Mouse (Mus musculus): Measurements from ENCODE around the gene Asgr2.
A peak's percentile ranks its signal among the peaks of the same experiment; 100 is the strongest.

GRCm38 (mm10) chr11:70079928-70080327 lies 12.5 kb upstream of the Asgr2 start:
- TF ChIP-seq EP300 (IDR thresholded peaks at IDR 0.05; ENCODE audit: low read depth) (no peak), CTCF (IDR thresholded peaks at IDR 0.05; ENCODE audit: low read depth) (peak; percentile 20; the same call in 1 of the 2 replicates)
